Mouse (Mus musculus) gastrocnemius, postnatal 25 days (tissue): ENCODE results near the gene Brd3. TPM values are rescaled to one million over a fixed set of nuclear protein-coding genes. Genes with fewer than 3 reads are reported as not detected.

Source experiments
- DNase-seq: peaks from one replicate; pipeline ENCODE4 v3.0.0; 2022
- total RNA-seq, 2 experiments: library from RNA; stranded (reverse); gene quantifications; 1 replicate in 1 of 2; 2 replicates in 1 of 2; pipeline ENCODE4 v1.2.3; 2021

The Brd3 gene
- total RNA-seq, 2 experiments from 2014 or later = 20.5 to 25.1 TPM

- DNase-seq = peak; percentile 80
Measured at GRCm38 (mm10) chr2:27471170-27471584, 36.3 kb downstream of the Brd3 start.

GRCm38 (mm10) chr2:27470535-27470934 lies 36.9 kb downstream of the Brd3 start:
- DNase-seq = no peak

GRCm38 (mm10) chr2:27469991-27470355 lies 37.5 kb downstream of the Brd3 start:
- no peak for DNase-seq

- DNase-seq = no peak
Measured at GRCm38 (mm10) chr2:27469292-27469990, 38.0 kb downstream of the Brd3 start.

- DNase-seq = no peak
Measured at GRCm38 (mm10) chr2:27462901-27463300, 44.6 kb downstream of the Brd3 start.

GRCm38 (mm10) chr2:27461881-27462660 lies 45.4 kb downstream of the Brd3 start:
- DNase-seq = no peak

GRCm38 (mm10) chr2:27460651-27461050 lies 46.8 kb downstream of the Brd3 start:
- DNase-seq = no peak

- DNase-seq = no peak
Measured at GRCm38 (mm10) chr2:27460163-27460562, 47.3 kb downstream of the Brd3 start.

GRCm38 (mm10) chr2:27459735-27460134 lies 47.7 kb downstream of the Brd3 start:
- no peak for DNase-seq

GRCm38 (mm10) chr2:27450226-27450625 lies 57.2 kb downstream of the Brd3 start:
- DNase-seq = no peak

- no peak for DNase-seq
Measured at GRCm38 (mm10) chr2:27447782-27448181, 59.7 kb downstream of the Brd3 start.

GRCm38 (mm10) chr2:27446812-27447211 lies 60.6 kb downstream of the Brd3 start:
- DNase-seq = no peak

GRCm38 (mm10) chr2:27445910-27446309 lies 61.6 kb downstream of the Brd3 start:
- DNase-seq = no peak

- DNase-seq = no peak
Measured at GRCm38 (mm10) chr2:27443450-27443708, 64.1 kb downstream of the Brd3 start.

- no peak for DNase-seq
Measured at GRCm38 (mm10) chr2:27442708-27443449, 64.6 kb downstream of the Brd3 start.

GRCm38 (mm10) chr2:27441767-27442707 lies 65.4 kb downstream of the Brd3 start, which contains the start of gene Brd3os:
Brd3os (plus strand) TSS chr2:27442324.
- DNase-seq = peak; percentile 93

GRCm38 (mm10) chr2:27438281-27438680 lies 69.2 kb downstream of the Brd3 start:
- no peak for DNase-seq

GRCm38 (mm10) chr2:27437876-27438275 lies 69.6 kb downstream of the Brd3 start:
- no peak for DNase-seq

- DNase-seq = no peak
Measured at GRCm38 (mm10) chr2:27432599-27432998, 74.9 kb downstream of the Brd3 start.

- DNase-seq = no peak
Measured at GRCm38 (mm10) chr2:27430621-27431020, 76.8 kb downstream of the Brd3 start.

GRCm38 (mm10) chr2:27428071-27428470 lies 79.4 kb downstream of the Brd3 start:
- peak; percentile 51 for DNase-seq
